Mouse (Mus musculus) embryo, embryonic 11.5 days (tissue): ENCODE measurements around the gene Slc32a1.

Experiments used
- DNase-seq: peaks from one replicate; pipeline ENCODE4 v3.0.0-alpha.2; 2012; ENCODE audit warnings: low read depth, low spot score

The Slc32a1 gene

DNA sequence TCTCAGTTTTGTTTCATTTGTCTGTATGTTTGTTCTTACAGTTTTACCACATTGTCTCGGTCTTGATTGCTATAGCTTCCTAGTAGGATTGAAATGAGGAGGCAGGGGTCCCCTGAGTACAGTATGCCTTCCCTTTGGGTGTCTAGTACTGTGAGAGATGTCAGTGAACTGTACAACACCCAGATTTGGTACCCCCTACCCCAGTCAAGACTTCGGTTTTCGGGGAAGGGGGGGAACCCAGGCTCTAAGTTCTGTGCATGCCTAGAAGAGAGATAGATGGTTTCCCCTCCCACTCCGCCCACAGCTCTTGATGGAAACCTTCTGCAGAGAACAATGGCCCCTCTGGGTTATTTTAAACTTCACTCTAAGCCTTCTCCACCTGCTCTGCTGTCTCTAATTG is 54.5 kb downstream of the Slc32a1 start, which contains the start of gene Ppp1r16b:
TSS of gene Ppp1r16b (plus strand) at position 301 of the 400 bp plus-strand sequence.
- DNase-seq: no peak
